Mouse (Mus musculus) bone marrow, adult 2 months (tissue): ENCODE data around the gene Cadm2.

Source experiments
- CTCF ChIP-seq: fragments of 200-500 bp; IDR thresholded peaks from 2 replicates; pipeline ENCODE4 v1.5.1; 2011; ENCODE audit warnings: low read length, control low read depth; ENCODE audit not compliant: control insufficient read depth, insufficient read depth
- POLR2A ChIP-seq: fragments of 200-500 bp; IDR thresholded peaks from 2 replicates; pipeline ENCODE4 v1.6.1; 2011; ENCODE audit warnings: low read depth, mild to moderate bottlenecking, control low read depth, low read length, borderline replicate concordance; ENCODE audit not compliant: control insufficient read depth

DNA sequence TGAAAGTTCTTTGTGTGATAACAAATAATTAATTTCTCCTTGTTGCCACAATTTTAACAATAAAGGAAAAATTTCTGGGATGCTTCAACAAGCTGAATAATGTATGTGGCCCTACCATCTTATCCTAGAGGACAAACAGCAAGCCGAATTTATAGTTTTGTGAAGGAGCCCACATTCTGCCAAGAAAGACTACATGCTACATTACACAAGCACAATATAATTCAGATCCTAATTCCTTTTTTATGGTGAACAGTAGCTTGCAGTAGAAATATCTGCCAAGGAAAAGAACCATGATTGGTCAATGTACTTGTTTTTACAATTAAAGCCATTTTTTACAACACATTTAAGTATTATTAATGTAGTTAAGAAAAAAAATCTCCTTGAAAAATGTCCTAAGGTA, 600.9 kb downstream of the Cadm2 start:
- TF ChIP-seq CTCF (no peak), POLR2A (no peak)
